Mouse (Mus musculus): ENCODE measurements at regions not wholly inside any gene's neighbourhood (a gene's known extent, or its start where the extent isn't known, plus 50 kb on each side); places are given as distances from the start of the nearest gene placed in this dataset.

- no peak for TF ChIP-seq POLR2A (IDR thresholded peaks at IDR 0.05; ENCODE audit: borderline replicate concordance, extremely low read depth, low read depth, low read length)
- no peak for TF ChIP-seq CTCF (IDR thresholded peaks at IDR 0.05; ENCODE audit: insufficient read depth, low read length)
Measured at GRCm38 (mm10) chr9:94400596-94400995, 137.3 kb downstream of the 1190002N15Rik start.
